Mouse (Mus musculus) spleen, postnatal 36 days (tissue): Measurements from ENCODE around the gene Cass4.

Source experiments
- DNase-seq, 2 experiments: peaks; one replicate each; pipeline ENCODE4 v3.0.0; 2022; ENCODE audit warnings: low spot score in 2 of 2, mixed read lengths in 1 of 2

Gene Cass4

DNA sequence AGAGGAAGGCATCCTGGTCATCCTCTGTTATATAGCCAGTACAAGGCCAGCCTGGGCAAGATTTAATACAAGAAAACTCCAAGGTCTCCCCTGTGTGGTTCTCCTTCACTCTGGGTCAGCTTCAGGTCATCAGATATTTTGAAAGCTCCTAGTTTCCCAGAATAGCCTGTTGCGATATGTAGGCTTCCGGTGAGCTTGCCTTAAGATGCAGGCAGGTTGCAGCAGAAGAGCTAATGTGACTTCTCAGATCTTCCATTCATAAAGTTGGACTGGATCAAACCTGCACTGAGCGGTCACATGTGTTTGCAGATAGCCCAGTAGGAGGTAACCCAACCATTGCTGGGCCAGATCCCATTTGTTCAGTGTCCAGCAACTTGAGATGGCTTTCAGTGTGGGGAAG is 8.9 kb upstream of the Cass4 start:
- no peak for DNase-seq

- no peak for DNase-seq
Measured at GRCm38 (mm10) chr2:172390341-172390740, 3.3 kb upstream of the Cass4 start.

DNA sequence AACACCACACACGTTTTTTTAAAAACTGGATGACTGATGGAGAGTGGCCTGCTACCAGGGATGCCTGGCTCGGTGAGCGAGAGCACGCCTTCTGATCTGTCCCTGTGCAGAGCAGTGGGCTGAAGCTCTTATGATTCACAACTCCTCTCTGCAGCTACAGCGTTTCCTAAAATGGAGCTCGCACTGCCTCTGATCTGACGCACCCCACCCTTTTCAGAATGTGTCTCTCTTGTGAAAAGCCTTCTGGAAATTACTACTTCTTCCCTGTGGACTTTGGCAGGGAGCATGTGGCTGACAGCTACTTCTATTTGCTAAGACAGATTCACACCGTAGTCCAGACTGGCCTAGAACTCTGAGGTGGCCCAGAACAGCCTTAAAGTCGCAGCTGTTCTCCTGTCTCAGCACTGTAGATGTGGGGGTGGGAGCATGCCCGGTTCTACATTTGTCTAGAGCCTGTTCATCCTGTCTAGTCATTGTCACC is 1.5 kb upstream of the Cass4 start:
- no peak for DNase-seq

DNA sequence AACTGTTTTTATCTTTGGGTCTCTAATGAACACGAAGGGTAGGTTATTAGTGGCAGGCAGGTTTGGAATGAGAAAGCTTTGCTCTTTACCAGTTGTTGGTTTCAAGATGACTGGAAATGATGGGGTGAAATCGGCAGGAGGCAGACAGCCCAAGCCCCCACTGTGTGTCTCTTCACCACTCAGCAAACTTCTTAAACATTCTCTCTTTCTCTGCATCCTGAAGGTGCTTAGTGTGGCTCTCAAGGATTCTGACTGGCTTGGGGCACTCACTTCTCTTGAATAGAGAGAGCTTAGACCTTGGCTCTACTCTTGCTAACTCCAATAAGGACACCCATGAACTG is 428 bp downstream of the Cass4 start:
- no peak for DNase-seq

GRCm38 (mm10) chr2:172394671-172395070 is 1.1 kb downstream of the Cass4 start:
- DNase-seq = no peak

GRCm38 (mm10) chr2:172395961-172396360 is 2.4 kb downstream of the Cass4 start:
- DNase-seq = no peak

GRCm38 (mm10) chr2:172399901-172400300 is 6.3 kb downstream of the Cass4 start:
- peak; percentile 53 to 54 for DNase-seq

DNA sequence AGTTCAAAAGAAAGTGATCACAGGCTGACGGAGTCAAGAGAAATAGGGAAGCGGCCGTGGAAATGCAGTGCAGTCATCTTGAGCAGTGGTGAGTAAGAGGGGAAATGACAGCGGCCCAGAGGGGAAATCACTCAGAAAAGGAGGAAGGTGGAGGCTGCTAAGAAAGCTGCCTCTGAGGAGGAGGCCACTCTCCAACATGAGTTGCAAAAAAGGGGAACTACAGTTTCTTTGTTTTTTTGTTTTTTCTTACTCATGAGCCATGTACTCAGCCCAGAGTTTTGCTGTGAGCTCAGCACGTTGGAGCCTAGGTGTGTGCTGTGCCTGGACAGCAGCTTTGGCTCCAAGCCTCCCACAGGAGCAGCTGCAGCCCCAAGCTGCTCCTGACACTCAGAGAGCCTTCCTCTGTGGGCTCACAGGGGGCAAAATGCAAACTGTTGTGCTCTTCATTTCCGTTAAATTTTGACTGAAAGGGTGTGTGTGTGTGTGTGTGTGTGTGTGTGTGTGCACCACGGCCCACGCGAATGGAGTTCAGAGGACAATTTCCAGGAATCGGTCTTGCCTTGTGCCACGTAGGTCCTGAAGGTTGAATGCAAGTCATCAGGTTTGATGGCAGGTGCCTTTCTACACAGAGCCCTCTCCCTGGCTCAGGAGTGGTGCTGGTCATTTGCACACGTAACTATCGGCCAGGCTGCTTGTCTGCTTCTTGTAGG is 7.7 kb downstream of the Cass4 start:
- peak; percentile 83 to 84 for DNase-seq

- no peak for DNase-seq
Measured at GRCm38 (mm10) chr2:172404239-172404638, 10.6 kb downstream of the Cass4 start.

DNA sequence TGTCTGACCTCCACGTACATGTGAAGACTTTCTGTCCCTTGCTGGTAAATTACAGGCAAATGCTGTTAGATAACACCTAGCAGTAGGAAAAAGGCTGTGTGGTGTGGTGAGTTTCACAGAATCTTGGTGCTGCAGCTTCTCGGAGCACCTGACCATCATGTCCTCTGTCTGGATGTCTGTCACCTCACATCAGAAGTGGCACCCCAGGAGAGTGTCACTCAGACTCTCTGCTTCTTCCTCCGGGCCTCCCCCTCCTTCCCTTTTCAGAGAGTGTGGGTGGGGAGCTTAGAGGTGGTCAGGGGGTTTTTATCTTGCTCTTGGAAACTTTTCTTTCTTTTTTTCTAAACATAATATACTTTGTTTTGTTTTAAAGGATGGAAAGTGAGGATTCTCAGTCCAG is 11.4 kb downstream of the Cass4 start:
- no peak for DNase-seq

- no peak for DNase-seq
Measured at GRCm38 (mm10) chr2:172406173-172406572, 12.6 kb downstream of the Cass4 start.

GRCm38 (mm10) chr2:172407499-172407898 is 13.9 kb downstream of the Cass4 start:
- DNase-seq = no peak

DNA sequence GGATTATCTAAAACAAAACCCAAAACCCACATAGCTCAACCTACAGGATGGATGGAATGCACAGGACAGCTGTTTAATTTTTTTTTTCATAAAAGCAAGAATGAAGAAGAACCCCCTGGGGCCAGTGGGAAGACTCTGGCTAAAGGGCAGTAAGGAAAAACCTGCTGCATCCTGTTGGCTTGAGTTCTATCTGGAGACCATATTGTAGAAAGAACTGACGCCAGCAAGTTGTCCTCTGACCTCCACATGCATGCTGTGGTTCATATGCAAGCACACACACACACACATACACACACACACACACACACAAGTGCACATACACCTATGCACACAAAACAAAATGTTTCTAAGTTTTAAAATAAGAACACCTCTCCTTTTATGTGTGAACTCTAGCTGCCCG is 17.1 kb downstream of the Cass4 start:
- no peak for DNase-seq

GRCm38 (mm10) chr2:172411091-172411490 is 17.5 kb downstream of the Cass4 start:
- DNase-seq = no peak

- DNase-seq = no peak
Measured at GRCm38 (mm10) chr2:172412454-172412853, 18.9 kb downstream of the Cass4 start.

DNA sequence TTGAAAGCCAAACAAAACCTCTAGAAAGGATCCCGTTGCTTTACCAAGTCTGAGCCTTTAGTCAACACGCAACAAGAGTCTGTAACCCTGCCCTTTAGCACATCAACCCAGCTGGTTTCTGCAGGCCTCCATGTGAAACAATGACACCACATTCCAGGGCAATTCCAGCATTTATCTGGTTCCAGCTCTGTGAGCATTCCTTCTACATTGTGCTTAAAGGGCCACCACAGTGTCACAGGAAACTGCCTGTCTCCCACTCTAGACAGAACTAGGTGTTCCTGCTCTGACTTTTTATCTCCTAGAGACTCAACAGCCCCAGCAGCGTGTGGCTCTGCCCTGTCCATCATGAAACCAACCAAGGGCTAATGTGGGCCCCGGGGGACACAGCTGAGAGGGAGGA is 19.7 kb downstream of the Cass4 start:
- DNase-seq = no peak

DNA sequence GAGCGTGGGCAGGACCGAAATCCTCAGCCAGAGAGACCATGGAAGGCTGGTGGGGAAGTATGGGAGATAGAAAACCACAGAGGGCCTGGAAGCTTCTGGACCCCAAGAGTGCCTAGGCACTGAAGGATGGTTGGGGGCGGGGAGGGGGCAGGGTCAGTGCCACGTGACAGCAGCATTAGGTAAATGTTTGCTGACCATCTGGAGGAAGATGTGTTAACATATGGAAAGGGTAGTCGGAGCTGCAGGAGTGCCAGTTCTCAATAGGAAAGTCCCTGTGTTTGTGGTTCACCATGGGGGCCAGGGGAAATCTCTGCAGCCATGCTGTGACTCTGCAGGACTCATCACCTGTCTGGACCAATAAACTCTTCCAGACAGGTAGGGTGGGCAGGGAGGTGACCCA is 20.3 kb downstream of the Cass4 start:
- DNase-seq = no peak

GRCm38 (mm10) chr2:172416218-172416617 is 22.6 kb downstream of the Cass4 start:
- no peak for DNase-seq

GRCm38 (mm10) chr2:172416876-172417275 is 23.3 kb downstream of the Cass4 start:
- DNase-seq = no peak

DNA sequence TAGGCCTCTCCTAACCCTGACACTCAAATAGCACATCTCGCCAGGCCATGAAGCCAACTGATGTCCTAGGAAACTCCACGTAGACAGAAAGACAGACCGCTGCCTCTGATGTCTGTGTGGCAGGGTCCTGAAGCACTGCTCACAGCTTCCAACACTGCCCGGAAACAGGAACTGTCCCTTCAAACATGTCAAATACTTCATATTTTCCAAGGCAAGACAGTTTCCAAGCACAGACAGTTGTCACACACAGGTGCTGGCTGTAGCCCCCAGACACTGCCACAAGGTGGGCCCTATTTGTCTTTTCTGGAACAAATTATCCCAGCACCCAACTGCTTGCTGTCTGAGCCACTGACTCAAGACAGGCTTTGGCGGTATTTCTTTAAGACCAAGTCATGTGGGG is 24.6 kb downstream of the Cass4 start:
- DNase-seq = no peak

GRCm38 (mm10) chr2:172430609-172431008 is 37.0 kb downstream of the Cass4 start:
- DNase-seq = no peak

DNA sequence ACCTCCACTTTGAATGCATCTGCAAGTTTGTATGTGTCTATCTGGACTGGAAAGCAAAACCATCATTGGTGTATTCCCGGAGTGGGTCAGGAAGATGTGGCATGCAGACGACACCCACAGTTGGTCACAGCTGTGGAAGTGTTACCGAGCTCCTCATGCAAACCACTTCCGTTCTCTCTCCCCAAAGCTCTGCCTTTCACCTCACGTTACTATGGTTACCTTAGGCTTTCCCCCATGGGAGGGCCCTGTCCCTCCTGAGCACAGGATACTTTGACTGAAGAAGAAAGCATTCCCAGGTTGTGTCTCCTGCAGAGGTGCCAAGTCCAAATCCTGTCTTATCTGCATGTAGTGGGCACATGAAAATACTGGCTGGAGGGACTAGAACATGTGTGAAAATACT is 40.2 kb downstream of the Cass4 start:
- DNase-seq = peak; percentile 85 to 86

- DNase-seq = peak; percentile 61 to 66
Measured at GRCm38 (mm10) chr2:172437371-172437952, 43.9 kb downstream of the Cass4 start.
